Mouse (Mus musculus): ENCODE data around the gene Odf4.

- TF ChIP-seq POLR2A (IDR thresholded peaks at IDR 0.05; ENCODE audit: low read depth, low read length) (no peak), CTCF (IDR thresholded peaks at IDR 0.05; ENCODE audit: borderline replicate concordance, insufficient read depth, low read length) (no peak)
Observed at GRCm38 (mm10) chr11:68890625-68891024, 36.3 kb downstream of the Odf4 start.

All from embryonic fibroblast, embryonic 13.5 days (primary cell).